Mouse (Mus musculus): ENCODE results near the gene Plekhg6.

DNA sequence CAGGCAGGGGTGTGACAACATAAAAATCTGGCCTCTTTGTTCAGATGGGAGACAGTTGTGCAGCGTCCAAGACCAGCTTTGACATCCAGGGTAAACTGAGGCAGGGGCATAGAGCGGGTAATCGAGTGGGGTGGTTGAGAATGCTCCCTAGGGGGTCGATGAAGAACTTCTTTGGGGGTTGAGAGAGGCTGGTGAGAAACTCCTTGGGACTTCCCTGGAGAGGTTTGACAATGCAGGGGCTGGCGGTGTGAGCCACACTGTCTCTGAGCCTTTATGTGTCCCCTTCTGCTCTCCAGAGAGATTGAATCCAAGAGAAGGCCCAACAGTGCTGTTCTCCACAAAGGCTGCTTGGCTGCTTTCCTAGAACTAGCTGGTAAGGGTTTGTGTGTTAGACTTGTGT is 9.3 kb upstream of the Plekhg6 start:
- TF ChIP-seq CTCF (IDR thresholded peaks at IDR 0.05; ENCODE audit: borderline replicate concordance, insufficient read depth, low read length) (no peak), POLR2A (IDR thresholded peaks at IDR 0.05; ENCODE audit: low read depth, low read length) (no peak)

All from embryonic fibroblast, embryonic 13.5 days (primary cell).